Mouse (Mus musculus) E14TG2a.4 (cell line): ENCODE measurements around the gene Sapcd2.
A peak's percentile ranks its signal among the peaks of the same experiment; 100 is the strongest.

Experiments
- CTCF ChIP-seq: conservative IDR thresholded peaks from 2 replicates; pipeline ENCODE4 v1.5.1; 2014; ENCODE audit warnings: low read length
- POU5F1 ChIP-seq: IDR thresholded peaks from 2 replicates; pipeline ENCODE4 v1.6.1; 2014; ENCODE audit warnings: low read length, borderline replicate concordance

GRCm38 (mm10) chr2:25328440-25328839 is 43.7 kb upstream of the Sapcd2 start:
- TF ChIP-seq CTCF (peak; percentile 62), POU5F1 (no peak)
